9 mouse cellular contexts compared by ENCODE assay signal in genomic region chr3:154332213-154332530, GRCm38 (mm10). TPM values are rescaled to one million over a fixed set of nuclear protein-coding genes. Genes with fewer than 3 reads are reported as not detected.
DNase-seq lines count a peak whose midpoint lies in the region; ATAC-seq lines count a peak whose summit lies in the region.
"Had no signal": no experiment of that assay in that cellular context is flagged by ENCODE, and none has a peak within 500 bp of the region (broad histone marks: within the 10 kb centered on the region; RNA-seq: fewer than 3 reads in every experiment).

No protein-coding gene starts in this region.

- peaks cover 84% of the 10 kb centered on the region for H3K27me3 ChIP-seq in limb, embryonic 13.5 days
- H3K27me3 ChIP-seq in stomach, embryonic 14.5 days (ENCODE audit: control insufficient read depth, insufficient read depth, low read length) = peaks cover 48% of the 10 kb centered on the region

- no peak overlapping the region for H3K27ac ChIP-seq in limb, embryonic 13.5 days
- H3K27ac ChIP-seq in stomach, embryonic 14.5 days (ENCODE audit: low read length) = no peak overlapping the region
- H3K27ac ChIP-seq: liver, embryonic 14.5 days had no signal

- ATAC-seq in limb, embryonic 13.5 days (ENCODE audit: low FRiP score, low read depth) = no peak
- no peak for ATAC-seq in stomach, embryonic 14.5 days (ENCODE audit: insufficient number of reproducible peaks, insufficient read depth, low FRiP score, low read depth)
- no peak for ATAC-seq in erythroblast, adult 5-6 weeks (replicated peaks; ENCODE audit: low FRiP score, poor library complexity, severe bottlenecking)

- DNase-seq in NIH3T3 (ENCODE audit: low read depth) = peak; percentile 21
- DNase-seq in embryo, embryonic 9.5 days (ENCODE audit: extremely low spot score) = peak; percentile 72
- DNase-seq in heart, postnatal 4 days = peak; percentile 33
- no peak for DNase-seq in left cerebral cortex, adult 11 months (ENCODE audit: low spot score)
- no peak for DNase-seq in cerebellum, adult 11-12 months

- H3K4me2 ChIP-seq in limb, embryonic 13.5 days (replicated peaks) = peak overlapping the region; percentile 40
- H3K4me2 ChIP-seq in stomach, embryonic 14.5 days (replicated peaks; ENCODE audit: low read depth, low read length) = peak overlapping the region; percentile 28

- H3K36me3 ChIP-seq in limb, embryonic 13.5 days = no peaks in the 10 kb centered on the region
- no peaks in the 10 kb centered on the region for H3K36me3 ChIP-seq in stomach, embryonic 14.5 days (ENCODE audit: control insufficient read depth, insufficient read depth, low read length)

- no peak overlapping the region for H3K9ac ChIP-seq in limb, embryonic 13.5 days
- no peak overlapping the region for H3K9ac ChIP-seq in stomach, embryonic 14.5 days (replicated peaks; ENCODE audit: low read depth, low read length)
- H3K9ac ChIP-seq: liver, embryonic 14.5 days had no signal

- H3K4me1 ChIP-seq in limb, embryonic 13.5 days = peaks cover 38% of the 10 kb centered on the region
- 0 out of 2 replicates have a peak, but pooled peaks cover 7% of the 10 kb centered on the region for H3K4me1 ChIP-seq in stomach, embryonic 14.5 days (ENCODE audit: control insufficient read depth, insufficient read depth, low read length)

- under 1% methylated on average over 20 of the region's 20 CpGs for WGBS in limb, embryonic 13.5 days
- WGBS in stomach, embryonic 14.5 days = 1% methylated on average over 20 of the region's 20 CpGs

- H3K4me3 ChIP-seq in limb, embryonic 13.5 days = peak overlapping the region; percentile 21
- peak overlapping the region; percentile 18; the same call in 1 of the 2 replicates for H3K4me3 ChIP-seq in stomach, embryonic 14.5 days (ENCODE audit: low read depth, low read length)

- no peaks in the 10 kb centered on the region for H3K9me3 ChIP-seq in limb, embryonic 13.5 days
- no peaks in the 10 kb centered on the region for H3K9me3 ChIP-seq in stomach, embryonic 14.5 days (ENCODE audit: control insufficient read depth, low read depth, low read length)

RNA-seq across cellular contexts. Expression of gene Lhx8, which starts 1.7 kb away (rescaled TPM):
- not detected for total RNA-seq in heart, postnatal 4 days (2021)
- polyA plus RNA-seq in limb, embryonic 13.5 days (2015; fragmentation: Nextera tagmentation; extraction: Ambion mirVana) = 1.5 and 1.8 TPM in 2 replicates
- not detected in 2 replicates for polyA plus RNA-seq in stomach, embryonic 14.5 days (2014; fragmentation: Nextera tagmentation; extraction: Ambion mirVana)
- not detected in 2 replicates for total RNA-seq in erythroblast, adult 5-6 weeks (2015; ENCODE audit: low replicate concordance)
- total RNA-seq in erythroblast, adult 5-6 weeks (2017; ENCODE audit: low replicate concordance) = not detected in 2 replicates

Comparison
In these comparisons a context has a peak if more than half of its experiments do, and no peak if none do; other contexts are left out.
1. DNase-seq: peak in NIH3T3 (single experiment), embryo, embryonic 9.5 days (single experiment) and heart, postnatal 4 days (single experiment); none in left cerebral cortex, adult 11 months (single experiment) and cerebellum, adult 11-12 months (single experiment).